In genomic region chr2:130563212-130564055, GRCm38 (mm10) we compare ENCODE assay signal across 8 mouse cellular contexts. TPM values are rescaled to one million over a fixed set of nuclear protein-coding genes. Genes with fewer than 3 reads are reported as not detected.
A peak's percentile ranks its signal among the peaks of the same experiment; 100 is the strongest.
DNase-seq lines count a peak whose midpoint lies in the region; ATAC-seq and TF ChIP-seq lines count a peak whose summit lies in the region.

Gene Mrps26, plus strand, starts transcription at chr2:130563742.

- peak; percentile 48 for TF ChIP-seq CTCF in kidney, adult 2 months (conservative IDR thresholded peaks at IDR 0.05; ENCODE audit: insufficient read depth, insufficient read length, low read depth, low read length)
- no peak for TF ChIP-seq CTCF in spleen, adult 2 months (IDR thresholded peaks at IDR 0.05; ENCODE audit: extremely low read depth, insufficient read depth, insufficient read length, insufficient replicate concordance)

- H3K4me3 ChIP-seq in embryonic facial prominence, embryonic 13.5 days = peak within 1 kb of the TSS; percentile 95
- H3K4me3 ChIP-seq in kidney, adult 2 months (ENCODE audit: insufficient read depth, low read depth, low read length) = peak within 1 kb of the TSS; percentile 86
- H3K4me3 ChIP-seq in limb, embryonic 12.5 days (replicated peaks) = peak within 1 kb of the TSS; percentile 88
- H3K4me3 ChIP-seq in midbrain, embryonic 15.5 days = peak within 1 kb of the TSS; percentile 83
- H3K4me3 ChIP-seq in spleen, adult 2 months (ENCODE audit: extremely low read depth, insufficient read depth, insufficient read length) = peak within 1 kb of the TSS; percentile 84

- H3K9me3 ChIP-seq in embryonic facial prominence, embryonic 13.5 days = no peaks in the 10 kb centered on the region
- H3K9me3 ChIP-seq in limb, embryonic 12.5 days = no peaks in the 10 kb centered on the region
- H3K9me3 ChIP-seq in midbrain, embryonic 15.5 days = no peaks in the 10 kb centered on the region

- no peaks in the 10 kb centered on the region for H3K27me3 ChIP-seq in embryonic facial prominence, embryonic 13.5 days
- H3K27me3 ChIP-seq in kidney, adult 2 months (replicated peaks; ENCODE audit: control insufficient read depth, insufficient read depth, low read length) = no peaks in the 10 kb centered on the region
- H3K27me3 ChIP-seq in limb, embryonic 12.5 days = no peaks in the 10 kb centered on the region
- no peaks in the 10 kb centered on the region for H3K27me3 ChIP-seq in midbrain, embryonic 15.5 days (replicated peaks)
- H3K27me3 ChIP-seq in spleen, adult 2 months (ENCODE audit: control insufficient read depth, insufficient read depth, low read length) = no peaks in the 10 kb centered on the region

- peak within 1 kb of the TSS; percentile 93 for H3K9ac ChIP-seq in embryonic facial prominence, embryonic 13.5 days
- peak within 1 kb of the TSS; percentile 86 for H3K9ac ChIP-seq in limb, embryonic 12.5 days (replicated peaks)
- H3K9ac ChIP-seq in midbrain, embryonic 15.5 days = peak within 1 kb of the TSS; percentile 93

- peaks cover 20% of the 10 kb centered on the region for H3K4me1 ChIP-seq in embryonic facial prominence, embryonic 13.5 days
- peaks cover 8% of the 10 kb centered on the region; the same call in 1 of the 2 replicates for H3K4me1 ChIP-seq in kidney, adult 2 months (ENCODE audit: control insufficient read depth, insufficient read depth, low read length)
- H3K4me1 ChIP-seq in limb, embryonic 12.5 days (replicated peaks) = peaks cover 26% of the 10 kb centered on the region
- H3K4me1 ChIP-seq in midbrain, embryonic 15.5 days = peaks cover 23% of the 10 kb centered on the region
- peaks cover 8% of the 10 kb centered on the region; the same call in 1 of the 2 replicates for H3K4me1 ChIP-seq in spleen, adult 2 months (ENCODE audit: control insufficient read depth, insufficient read depth, insufficient read length)

- peak; percentile 95 for DNase-seq in 3134 (ENCODE audit: extremely low read depth, insufficient read length, low spot score)
- peak; percentile 95 to 97 for DNase-seq in adrenal gland, postnatal 36 days
- peak; percentile 93 to 97 for DNase-seq in heart, adult 18-20 months
- peak; percentile 97 for DNase-seq in kidney, adult 2 months
- peak; percentile 78 to 92 for DNase-seq in spleen, adult 2 months (ENCODE audit: low read depth in 1 of 2, low spot score in 2 of 2)

- peak within 1 kb of the TSS; percentile 94 for H3K4me2 ChIP-seq in embryonic facial prominence, embryonic 13.5 days
- peak within 1 kb of the TSS; percentile 94 for H3K4me2 ChIP-seq in limb, embryonic 12.5 days
- H3K4me2 ChIP-seq in midbrain, embryonic 15.5 days = peak within 1 kb of the TSS; percentile 81

- TF ChIP-seq POLR2A in kidney, adult 2 months (IDR thresholded peaks at IDR 0.05; ENCODE audit: low read depth, low read length) = peak; percentile 56
- peak; percentile 62 for TF ChIP-seq POLR2A in spleen, adult 2 months (IDR thresholded peaks at IDR 0.05; ENCODE audit: low read depth, low read length)

- peaks cover 19% of the 10 kb centered on the region for H3K36me3 ChIP-seq in embryonic facial prominence, embryonic 13.5 days
- H3K36me3 ChIP-seq in kidney, adult 2 months (ENCODE audit: control insufficient read depth, insufficient read depth, low read length) = no peaks in the 10 kb centered on the region
- peaks cover 26% of the 10 kb centered on the region for H3K36me3 ChIP-seq in limb, embryonic 12.5 days
- H3K36me3 ChIP-seq in midbrain, embryonic 15.5 days (replicated peaks) = peaks cover 5% of the 10 kb centered on the region; the same call in 1 of the 2 replicates
- H3K36me3 ChIP-seq in spleen, adult 2 months (ENCODE audit: control insufficient read depth, insufficient read depth, low read length) = peaks cover 3% of the 10 kb centered on the region; the same call in 1 of the 2 replicates

- peak; percentile 96 for ATAC-seq in embryonic facial prominence, embryonic 13.5 days (ENCODE audit: insufficient number of reproducible peaks, insufficient read depth, low FRiP score, low TSS enrichment, low read depth)
- peak; percentile 97 for ATAC-seq in limb, embryonic 12.5 days (ENCODE audit: insufficient number of reproducible peaks, insufficient read depth, low FRiP score, low TSS enrichment, low read depth)
- ATAC-seq in midbrain, embryonic 15.5 days (replicated peaks) = peak; percentile 99

- under 1% methylated on average over 61 of the region's 61 CpGs for WGBS in embryonic facial prominence, embryonic 13.5 days
- under 1% methylated on average over 61 of the region's 61 CpGs for WGBS in kidney, adult 2 months
- under 1% methylated on average over 61 of the region's 61 CpGs for WGBS in limb, embryonic 12.5 days
- under 1% methylated on average over 61 of the region's 61 CpGs for WGBS in midbrain, embryonic 15.5 days
- under 1% methylated on average over 60 of the region's 61 CpGs for WGBS in spleen, adult 2 months

- peak within 1 kb of the TSS; percentile 72 for H3K27ac ChIP-seq in embryonic facial prominence, embryonic 13.5 days
- peak within 1 kb of the TSS; percentile 77 for H3K27ac ChIP-seq in kidney, adult 2 months (ENCODE audit: insufficient read depth, low read depth, low read length)
- peak within 1 kb of the TSS; percentile 59; the same call in 1 of the 2 replicates for H3K27ac ChIP-seq in limb, embryonic 12.5 days
- peak within 1 kb of the TSS; percentile 74 for H3K27ac ChIP-seq in midbrain, embryonic 15.5 days
- H3K27ac ChIP-seq in spleen, adult 2 months (ENCODE audit: insufficient read depth, low read length) = peak within 1 kb of the TSS; percentile 64

RNA-seq across cellular contexts. Expression of gene Mrps26, which starts in this region (rescaled TPM):
- 10 to 100 TPM; 56.5 to 70.3 TPM for total RNA-seq in adrenal gland, postnatal 36 days (2021)
- polyA plus RNA-seq in embryonic facial prominence, embryonic 13.5 days (2015; fragmentation: Nextera tagmentation; extraction: Ambion mirVana) = 76.0 and 89.4 TPM in 2 replicates
- total RNA-seq in heart, adult 18-20 months (2021) = 10 to 100 TPM; 68.5 to 72.4 TPM
- 86.9 and 116 TPM in 2 replicates for polyA plus RNA-seq in kidney, adult 2 months (2012; rRNA removed)
- polyA plus RNA-seq in limb, embryonic 12.5 days (2016; fragmentation: Nextera tagmentation; extraction: Ambion mirVana) = 79.0 and 80.7 TPM in 2 replicates
- polyA plus RNA-seq in midbrain, embryonic 15.5 days (2015; fragmentation: Nextera tagmentation; extraction: Ambion mirVana) = 97.0 and 105 TPM in 2 replicates
- 59.3 and 87.9 TPM in 2 replicates for polyA plus RNA-seq in spleen, adult 2 months (2012; rRNA removed)

Comparison
In these comparisons a context has a peak if more than half of its experiments do, and no peak if none do; other contexts are left out.
1. Peak in every context shown above with its lines: DNase-seq, ATAC-seq, H3K4me3 ChIP-seq and H3K27ac ChIP-seq.